Mouse (Mus musculus): ENCODE data around the gene Tmem151b. TPM values are rescaled to one million over a fixed set of nuclear protein-coding genes. Genes with fewer than 3 reads are reported as not detected.

The Tmem151b gene
- polyA plus RNA-seq, 1 experiment = not detected

GRCm38 (mm10) chr17:45515204-45515726, 34.2 kb downstream of the Tmem151b start:
- 62% methylated on average over 15 of the region's 15 CpGs for WGBS
- Histone ChIP-seq H3K4me1 (ENCODE audit: control insufficient read depth, insufficient read depth, low read length) (peaks cover 3% of the 10 kb centered on the region), H3K4me3 (ENCODE audit: insufficient read depth, low read depth, low read length) (no peak overlapping the region), H3K27ac (ENCODE audit: insufficient read depth, low read depth, low read length) (no peak overlapping the region)
- no peak for TF ChIP-seq CTCF (IDR thresholded peaks at IDR 0.05; ENCODE audit: insufficient read depth, low read depth, low read length)
- no peak for TF ChIP-seq POLR2A (IDR thresholded peaks at IDR 0.05; ENCODE audit: insufficient read depth, low read depth, low read length)

GRCm38 (mm10) chr17:45511757-45512156, 37.7 kb downstream of the Tmem151b start:
- no peak overlapping the region for H3K27ac ChIP-seq (ENCODE audit: insufficient read depth, low read depth, low read length)
- H3K4me1 ChIP-seq (ENCODE audit: control insufficient read depth, insufficient read depth, low read length) = peaks cover 4% of the 10 kb centered on the region
- no peak for TF ChIP-seq POLR2A (IDR thresholded peaks at IDR 0.05; ENCODE audit: insufficient read depth, low read depth, low read length)
- no peak for TF ChIP-seq CTCF (IDR thresholded peaks at IDR 0.05; ENCODE audit: insufficient read depth, low read depth, low read length)
- WGBS = 74% methylated on average over 4 of the region's 4 CpGs
- H3K4me3 ChIP-seq (ENCODE audit: insufficient read depth, low read depth, low read length) = no peak overlapping the region

- TF ChIP-seq CTCF (IDR thresholded peaks at IDR 0.05; ENCODE audit: insufficient read depth, low read depth, low read length) = no peak
- Histone ChIP-seq H3K4me1 (ENCODE audit: control insufficient read depth, insufficient read depth, low read length) (peaks cover 7% of the 10 kb centered on the region; the same call in 1 of the 2 replicates), H3K4me3 (ENCODE audit: insufficient read depth, low read depth, low read length) (no peak overlapping the region), H3K27ac (ENCODE audit: insufficient read depth, low read depth, low read length) (no peak overlapping the region)
- 94% methylated on average over 4 of the region's 4 CpGs for WGBS
These were observed 38.6 kb downstream of the Tmem151b start for GRCm38 (mm10) chr17:45510871-45511270.

GRCm38 (mm10) chr17:45506700-45507189, 42.7 kb downstream of the Tmem151b start, which contains the start of gene Aars2:
Aars2 (plus strand) TSS chr17:45506841.
- Histone ChIP-seq H3K4me1 (ENCODE audit: control insufficient read depth, insufficient read depth, low read length) (peaks cover 7% of the 10 kb centered on the region; the same call in 1 of the 2 replicates), H3K4me3 (ENCODE audit: insufficient read depth, low read depth, low read length) (peak within 1 kb of the TSS; percentile 82), H3K27ac (ENCODE audit: insufficient read depth, low read depth, low read length) (peak within 1 kb of the TSS; percentile 93)
- under 1% methylated on average over 42 of the region's 42 CpGs for WGBS
- peak; percentile 62 for TF ChIP-seq CTCF (IDR thresholded peaks at IDR 0.05; ENCODE audit: insufficient read depth, low read depth, low read length)
- TF ChIP-seq POLR2A (IDR thresholded peaks at IDR 0.05; ENCODE audit: insufficient read depth, low read depth, low read length) = peak; percentile 88

GRCm38 (mm10) chr17:45505941-45506465, 43.5 kb downstream of the Tmem151b start:
- TF ChIP-seq POLR2A (IDR thresholded peaks at IDR 0.05; ENCODE audit: insufficient read depth, low read depth, low read length) = no peak
- TF ChIP-seq CTCF (IDR thresholded peaks at IDR 0.05; ENCODE audit: insufficient read depth, low read depth, low read length) = no peak
- no peak overlapping the region for H3K4me3 ChIP-seq (ENCODE audit: insufficient read depth, low read depth, low read length)
- no peak overlapping the region for H3K27ac ChIP-seq (ENCODE audit: insufficient read depth, low read depth, low read length)
- peaks cover 7% of the 10 kb centered on the region; the same call in 1 of the 2 replicates for H3K4me1 ChIP-seq (ENCODE audit: control insufficient read depth, insufficient read depth, low read length)
- WGBS = 65% methylated on average over 6 of the region's 6 CpGs

GRCm38 (mm10) chr17:45503301-45503973, 46.0 kb downstream of the Tmem151b start:
- 56% methylated on average over 5 of the region's 5 CpGs for WGBS
- Histone ChIP-seq H3K4me3 (ENCODE audit: insufficient read depth, low read depth, low read length) (no peak overlapping the region), H3K4me1 (ENCODE audit: control insufficient read depth, insufficient read depth, low read length) (peaks cover 7% of the 10 kb centered on the region; the same call in 1 of the 2 replicates), H3K27ac (ENCODE audit: insufficient read depth, low read depth, low read length) (no peak overlapping the region)
- TF ChIP-seq POLR2A (IDR thresholded peaks at IDR 0.05; ENCODE audit: insufficient read depth, low read depth, low read length) = no peak
- no peak for TF ChIP-seq CTCF (IDR thresholded peaks at IDR 0.05; ENCODE audit: insufficient read depth, low read depth, low read length)

- Histone ChIP-seq H3K27ac (ENCODE audit: insufficient read depth, low read depth, low read length) (no peak overlapping the region), H3K4me3 (ENCODE audit: insufficient read depth, low read depth, low read length) (no peak overlapping the region), H3K4me1 (ENCODE audit: control insufficient read depth, insufficient read depth, low read length) (peaks cover 5% of the 10 kb centered on the region; the same call in 1 of the 2 replicates)
- TF ChIP-seq POLR2A (IDR thresholded peaks at IDR 0.05; ENCODE audit: insufficient read depth, low read depth, low read length) = no peak
- no peak for TF ChIP-seq CTCF (IDR thresholded peaks at IDR 0.05; ENCODE audit: insufficient read depth, low read depth, low read length)
- WGBS = 61% methylated on average over 4 of the region's 4 CpGs
These were observed 47.2 kb downstream of the Tmem151b start for GRCm38 (mm10) chr17:45502324-45502723.

- Histone ChIP-seq H3K27ac (ENCODE audit: insufficient read depth, low read depth, low read length) (no peak overlapping the region), H3K4me1 (ENCODE audit: control insufficient read depth, insufficient read depth, low read length) (0 out of 2 replicates have a peak, but pooled peaks cover under 1% of the 10 kb centered on the region), H3K4me3 (ENCODE audit: insufficient read depth, low read depth, low read length) (no peak overlapping the region)
- 64% methylated on average over 4 of the region's 4 CpGs for WGBS
- TF ChIP-seq CTCF (IDR thresholded peaks at IDR 0.05; ENCODE audit: insufficient read depth, low read depth, low read length) (no peak), POLR2A (IDR thresholded peaks at IDR 0.05; ENCODE audit: insufficient read depth, low read depth, low read length) (no peak)
These were observed 48.5 kb downstream of the Tmem151b start for GRCm38 (mm10) chr17:45500981-45501380.

- TF ChIP-seq POLR2A (IDR thresholded peaks at IDR 0.05; ENCODE audit: insufficient read depth, low read depth, low read length) (no peak), CTCF (IDR thresholded peaks at IDR 0.05; ENCODE audit: insufficient read depth, low read depth, low read length) (no peak)
- whole genome bisulfite sequencing = 57% methylated on average over 2 of the region's 2 CpGs
- Histone ChIP-seq H3K4me1 (ENCODE audit: control insufficient read depth, insufficient read depth, low read length) (no peaks in the 10 kb centered on the region), H3K27ac (ENCODE audit: insufficient read depth, low read depth, low read length) (no peak overlapping the region), H3K4me3 (ENCODE audit: insufficient read depth, low read depth, low read length) (no peak overlapping the region)
These were observed 50.0 kb downstream of the Tmem151b start for GRCm38 (mm10) chr17:45499516-45499915.
